Mouse (Mus musculus): ENCODE results near the gene Zfp579.

Zfp579 gene

DNA sequence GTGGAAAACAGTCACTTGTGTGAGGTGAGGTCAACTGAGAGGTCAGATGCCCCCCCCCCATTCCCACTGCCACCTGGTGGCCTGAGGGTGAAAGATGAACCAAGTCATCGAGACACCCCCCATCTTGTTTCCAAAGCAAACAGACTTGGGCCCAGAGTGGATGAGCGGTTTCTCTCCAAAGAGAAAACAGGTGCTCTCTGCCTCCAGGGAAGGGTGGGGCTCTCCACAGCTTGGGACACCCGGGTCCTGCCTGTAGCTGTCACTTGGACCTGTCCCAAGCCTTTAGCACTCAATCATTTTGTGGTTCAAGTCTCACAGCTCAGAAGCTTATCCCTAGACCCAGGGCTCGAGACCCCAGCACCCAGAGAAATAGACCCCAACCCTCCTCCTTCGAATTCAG, 32.4 kb downstream of the Zfp579 start:
- in situ Hi-C loops (cut with MboI, MseI) = loop anchor here (10.0 kb wide), 1 partner anchor 729 kb away; the partner anchor contains the start of gene Lilra5

DNA sequence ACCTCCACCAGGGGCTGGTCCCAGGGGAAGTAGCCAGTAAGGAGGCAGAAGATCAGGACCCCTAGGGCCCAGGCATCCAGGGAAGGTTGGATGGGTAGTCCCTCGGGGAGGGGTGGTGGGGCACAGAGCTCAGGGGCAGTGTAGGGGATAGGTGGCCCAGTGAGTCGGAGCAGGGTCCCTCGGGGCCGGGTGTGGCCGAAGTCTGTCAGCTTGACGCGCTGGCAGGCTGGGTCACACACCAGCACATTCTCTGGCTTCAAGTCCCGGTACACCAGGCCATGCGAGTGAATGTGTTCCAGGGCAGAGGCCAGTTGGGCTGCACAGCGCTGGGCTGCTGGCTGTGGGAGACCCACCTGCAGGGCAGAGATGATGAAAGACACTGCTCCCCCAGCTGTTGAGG, 38.6 kb downstream of the Zfp579 start:
- in situ Hi-C loops (cut with MboI, MseI) = no loop called here

DNA sequence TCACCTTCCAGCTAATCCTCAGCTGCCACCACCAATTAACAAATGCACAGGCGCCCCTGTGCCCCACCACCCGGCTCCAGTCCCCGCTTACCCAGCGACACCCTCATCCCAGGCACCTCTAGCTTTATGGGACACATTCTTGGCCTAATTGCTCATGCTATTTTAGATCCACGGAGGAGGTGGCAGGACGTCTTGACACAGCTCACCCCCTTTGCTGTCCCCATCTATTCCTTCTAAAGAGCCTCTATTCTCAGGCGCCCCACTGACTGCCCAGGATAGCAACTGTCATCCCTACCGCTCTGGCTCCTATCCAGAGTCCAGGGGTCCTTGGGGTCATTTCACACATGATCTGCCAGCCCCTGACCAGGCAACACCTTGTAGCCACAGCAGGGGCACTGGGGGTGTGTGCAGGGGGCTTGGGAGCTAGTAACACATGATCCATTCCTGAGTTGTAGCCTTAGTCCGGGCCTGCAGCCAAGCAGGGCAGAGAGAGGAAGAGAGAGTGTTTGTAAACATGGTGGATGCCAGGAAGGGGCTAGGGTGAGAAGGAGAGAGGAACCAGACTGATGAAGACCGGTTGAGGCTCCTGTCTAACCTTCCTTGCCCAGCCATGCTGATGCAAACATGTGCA, 42.0 kb downstream of the Zfp579 start:
- in situ Hi-C loops (cut with MboI, MseI) = no loop called here

DNA sequence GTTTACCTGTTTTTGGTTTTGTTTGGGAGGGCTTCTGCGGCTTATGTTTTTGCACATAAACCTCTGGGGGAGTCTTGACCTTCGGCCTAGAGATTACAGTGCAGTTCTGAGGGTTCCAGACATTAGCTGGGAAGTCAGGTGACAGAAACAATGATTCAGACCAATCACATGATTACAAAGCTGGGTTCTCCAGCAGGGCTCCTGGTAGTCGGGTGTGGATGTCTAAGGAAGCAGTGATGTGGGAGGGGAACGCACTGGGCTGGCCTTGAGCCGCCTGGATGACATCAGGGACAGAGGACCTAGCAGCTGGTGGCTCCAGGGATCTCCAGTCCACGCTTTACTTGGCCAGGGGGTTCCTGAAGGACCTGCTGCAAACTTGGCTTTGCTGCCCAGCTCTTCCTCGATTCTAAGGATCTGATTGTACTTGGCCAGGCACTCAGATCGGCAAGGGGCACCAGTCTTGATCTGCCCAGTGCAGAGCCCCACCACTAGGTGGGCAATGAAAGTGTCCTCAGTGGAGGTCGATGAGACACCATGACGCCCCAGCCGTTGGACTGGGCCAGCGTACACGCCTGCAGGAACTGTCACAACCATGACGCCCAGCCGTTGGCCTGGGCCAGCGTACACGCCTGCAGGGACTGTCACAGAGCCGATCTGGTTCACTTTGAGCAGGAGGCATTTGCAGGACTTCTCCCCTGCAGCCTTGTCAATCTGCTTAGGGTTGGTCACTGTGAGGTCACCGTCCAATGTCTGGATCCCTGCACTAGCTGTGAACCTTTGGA, 45.2 kb downstream of the Zfp579 start:
- in situ Hi-C loops (cut with MboI, MseI) = no loop called here

DNA sequence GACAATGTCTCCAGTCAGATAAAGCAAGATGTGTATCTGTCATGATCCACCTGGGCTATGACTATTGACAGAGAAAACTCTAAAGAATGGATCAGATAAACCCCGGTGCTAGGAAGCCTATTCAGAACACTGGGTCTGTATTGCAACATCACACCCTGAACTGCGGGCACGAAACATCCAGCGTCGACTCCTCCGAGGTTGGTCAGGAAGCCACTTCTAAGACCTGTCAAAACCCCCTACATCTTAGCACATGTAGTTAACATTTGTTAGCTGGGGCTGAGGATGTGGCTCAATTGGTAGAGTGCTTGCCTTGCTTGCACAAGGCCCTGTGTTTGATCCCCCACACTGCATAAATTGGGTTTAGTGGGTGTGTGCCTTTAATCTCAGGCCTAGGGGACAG, 47.6 kb downstream of the Zfp579 start:
- in situ Hi-C loops (cut with MboI, MseI) = no loop called here

DNA sequence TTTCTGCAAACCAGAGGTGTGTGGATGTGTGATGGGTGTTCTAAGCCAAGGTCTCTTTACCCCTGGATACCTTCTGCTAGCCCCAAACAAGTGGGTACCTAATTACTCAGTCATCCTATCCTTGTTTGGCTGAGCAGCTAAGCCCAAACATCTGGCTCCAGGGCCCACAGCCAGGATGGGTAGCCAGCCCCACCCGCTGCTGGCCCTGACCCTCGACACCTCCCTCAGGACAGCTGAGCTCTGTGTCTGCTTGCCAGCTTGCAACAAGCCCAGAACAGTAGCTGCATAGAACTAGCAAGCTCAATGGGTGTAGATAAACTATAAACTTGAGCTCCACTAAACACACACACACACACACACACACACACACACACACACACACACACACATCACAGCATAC, 48.1 kb downstream of the Zfp579 start:
- in situ Hi-C loops (cut with MboI, MseI) = no loop called here

DNA sequence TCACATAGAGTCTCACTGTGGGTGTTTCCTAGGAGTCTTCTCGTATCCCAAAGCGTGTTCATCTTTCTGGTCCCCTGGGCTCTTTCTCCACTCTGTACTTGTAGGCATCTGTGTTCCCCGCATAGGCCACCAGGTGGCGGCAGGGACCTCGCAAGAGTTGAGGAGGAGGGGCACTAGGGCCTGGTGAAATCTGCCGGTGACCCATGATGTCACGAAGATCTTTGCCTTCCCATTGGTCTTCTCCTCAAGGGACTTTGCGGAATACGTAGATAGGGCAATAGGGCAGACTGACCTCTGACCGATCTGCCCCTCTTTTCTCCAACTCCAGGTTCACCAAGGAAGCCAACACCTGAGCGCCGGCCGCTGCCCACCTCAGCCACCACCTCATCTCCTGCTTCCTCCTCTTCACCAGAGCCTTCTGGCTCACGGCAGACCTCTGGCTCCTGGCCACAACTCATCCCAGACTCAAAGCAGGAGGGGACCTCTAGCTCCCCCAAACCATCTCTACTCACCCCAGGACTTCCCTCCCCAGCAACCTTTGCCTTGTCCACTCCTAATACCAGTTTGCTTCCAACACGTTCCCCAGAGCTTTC, 52.6 kb downstream of the Zfp579 start:
- in situ Hi-C loops (cut with MboI, MseI) = loop anchor here (5.0 kb wide), 1 partner anchor 109 kb away; the partner anchor contains the start of gene Zfp580

DNA sequence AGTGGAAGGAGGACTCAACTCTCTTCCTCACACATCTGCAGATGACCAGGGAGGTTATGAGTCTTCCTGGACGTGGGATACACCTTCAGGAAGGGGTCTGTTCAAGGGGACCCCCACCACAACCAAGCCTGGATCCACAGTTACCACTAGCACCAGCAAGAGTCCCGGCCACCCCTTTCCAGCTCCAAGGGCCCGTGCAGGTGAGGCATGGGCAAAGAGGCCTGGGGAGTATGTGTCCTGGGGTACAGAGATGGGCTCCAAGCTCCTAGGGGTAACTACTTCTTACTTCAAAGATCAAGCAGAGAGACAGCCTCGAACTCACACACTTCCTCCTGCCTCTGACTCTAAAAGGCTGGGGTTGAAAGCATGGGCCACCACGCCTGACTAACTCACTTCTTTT, 53.3 kb downstream of the Zfp579 start:
- in situ Hi-C loops (cut with MboI, MseI) = loop anchor here (5.0 kb wide), 1 partner anchor 110 kb away; the partner anchor contains the start of gene Zfp580

DNA sequence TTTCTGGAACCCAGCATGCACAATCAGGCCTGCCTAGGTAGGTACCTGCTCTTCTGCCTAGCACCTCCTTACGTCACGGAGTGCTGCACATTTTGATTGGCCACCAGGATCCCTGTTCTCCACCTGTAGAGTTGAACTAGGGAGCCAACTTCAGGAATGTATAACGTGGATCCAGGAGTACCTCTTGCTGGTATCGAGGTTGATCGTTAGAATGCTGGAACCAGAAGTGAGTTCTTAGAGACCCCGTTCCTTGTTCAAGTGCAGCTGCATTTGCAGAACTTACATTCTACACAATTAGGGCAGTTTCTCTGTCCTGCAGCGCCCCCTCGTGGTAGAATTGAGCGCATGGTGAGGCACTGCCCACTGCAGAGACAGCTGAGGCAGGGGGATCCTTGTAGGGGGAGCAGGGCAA, 55.9 kb downstream of the Zfp579 start:
- in situ Hi-C loops (cut with MboI, MseI) = loop anchor here (5.0 kb wide), 1 partner anchor 112 kb away; the partner anchor contains the start of gene Zfp580

DNA sequence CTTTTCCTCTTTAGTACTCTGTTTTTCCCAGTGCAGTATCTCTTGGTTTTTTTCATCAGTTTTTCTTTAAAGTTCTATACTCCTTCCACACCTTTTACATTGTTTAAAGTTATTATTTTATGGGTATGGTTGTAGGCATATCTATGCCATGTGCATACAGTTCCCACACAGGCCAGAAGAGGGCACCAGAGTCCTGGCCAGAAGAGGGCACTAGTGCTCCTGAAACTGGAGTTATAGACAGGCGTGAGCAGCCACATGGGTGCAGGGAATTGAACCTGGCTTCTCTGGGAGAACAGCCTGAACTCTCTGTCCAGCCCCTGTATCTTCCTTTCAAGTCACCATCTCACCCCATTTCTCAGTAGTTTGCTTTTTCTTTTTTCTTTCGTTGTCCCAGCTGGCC, 57.5 kb downstream of the Zfp579 start:
- in situ Hi-C loops (cut with MboI, MseI) = no loop called here

DNA sequence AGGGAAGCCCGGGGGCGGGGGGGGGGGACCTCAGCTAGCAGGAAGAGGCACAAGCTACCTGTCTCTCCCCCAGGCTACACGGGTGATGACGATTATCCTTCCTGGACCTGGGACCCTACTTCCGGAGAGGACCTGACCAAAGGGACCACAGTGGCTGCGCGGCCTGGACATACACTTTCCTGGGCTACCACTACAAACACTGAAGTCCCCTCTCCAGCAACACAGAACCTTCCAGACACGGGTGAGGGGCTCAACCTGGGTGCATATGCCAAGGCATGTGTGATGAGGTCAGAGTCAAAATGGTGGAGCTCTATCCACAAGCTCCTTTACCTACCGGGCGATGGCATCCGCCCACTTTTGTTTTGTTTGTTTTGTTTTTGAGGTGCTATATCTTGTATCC, 58.6 kb downstream of the Zfp579 start:
- in situ Hi-C loops (cut with MboI, MseI) = no loop called here

DNA sequence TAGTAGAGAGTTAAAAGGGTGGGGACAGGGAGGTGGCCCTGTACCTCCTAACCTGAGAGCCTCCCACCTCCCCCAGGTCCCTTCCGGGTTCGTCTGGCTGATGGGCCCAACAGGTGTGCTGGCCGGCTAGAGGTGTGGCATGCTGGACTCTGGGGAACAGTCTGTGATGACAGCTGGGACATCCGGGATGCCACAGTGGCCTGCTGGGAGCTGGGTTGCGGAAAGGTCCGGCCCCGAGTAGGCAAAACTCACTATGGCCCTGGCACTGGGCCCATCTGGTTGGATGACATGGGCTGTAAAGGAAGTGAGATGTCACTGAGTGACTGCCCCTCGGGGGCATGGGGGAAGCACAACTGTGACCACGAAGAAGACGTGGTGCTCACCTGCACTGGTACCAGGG, 59.1 kb downstream of the Zfp579 start:
- in situ Hi-C loops (cut with MboI, MseI) = no loop called here

DNA sequence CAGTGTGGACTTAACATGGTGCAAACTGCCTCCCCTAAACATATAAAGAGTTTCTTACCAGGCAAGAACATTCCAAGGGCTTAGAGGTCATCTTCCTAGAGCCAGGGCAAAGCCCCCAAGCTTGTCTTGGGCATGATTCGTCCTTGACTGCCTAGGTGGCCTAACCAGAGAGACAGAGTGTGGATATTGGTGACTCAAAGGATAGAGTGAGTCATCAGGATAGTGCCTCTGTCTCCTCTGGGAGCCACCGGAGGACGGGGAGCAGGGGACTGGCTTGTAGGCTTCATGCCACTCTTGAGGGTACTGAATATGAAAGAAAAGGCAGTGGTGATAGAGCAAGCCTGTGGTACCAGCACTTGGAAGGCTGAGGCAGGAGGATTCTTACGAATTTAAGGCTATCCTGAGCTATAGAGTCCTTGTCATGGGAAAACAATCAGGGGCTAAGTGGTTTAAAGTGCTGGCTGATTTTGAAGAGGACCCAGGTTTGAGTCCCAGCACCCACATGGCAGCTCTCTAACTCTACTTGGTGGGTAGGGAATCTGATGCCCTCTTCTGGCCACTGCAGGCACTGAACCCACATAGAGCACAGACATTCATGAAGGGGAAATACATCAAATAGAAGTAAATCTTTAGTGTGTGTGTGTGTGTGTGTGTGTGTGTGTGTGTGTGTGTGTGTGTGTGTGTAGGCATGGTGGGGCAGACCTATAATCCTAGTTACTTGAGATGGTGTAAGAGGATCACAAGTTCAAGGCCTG, 61.6 kb downstream of the Zfp579 start:
- in situ Hi-C loops (cut with MboI, MseI) = no loop called here
